Mouse (Mus musculus) adrenal gland, adult 18-20 months (tissue): ENCODE data around the gene Elane. TPM values are rescaled to one million over a fixed set of nuclear protein-coding genes. Genes with fewer than 3 reads are reported as not detected.
"Not testable (repeated sequence)": the region's sequence is repeated elsewhere in the genome, so short reads cannot be mapped to it uniquely, and the experiment has no call there.

Experiments used
- DNase-seq, 2 experiments: peaks; one replicate each; pipeline ENCODE4 v3.0.0; 2021 to 2022; ENCODE audit warnings: low spot score in 2 of 2
- total RNA-seq, 2 experiments: library from RNA; stranded (reverse); gene quantifications; 1 replicate in 1 of 2; 2 replicates in 1 of 2; pipeline ENCODE4 v1.2.3; 2021

Elane gene
- total RNA-seq, 2 experiments from 2014 or later: not detected

DNA sequence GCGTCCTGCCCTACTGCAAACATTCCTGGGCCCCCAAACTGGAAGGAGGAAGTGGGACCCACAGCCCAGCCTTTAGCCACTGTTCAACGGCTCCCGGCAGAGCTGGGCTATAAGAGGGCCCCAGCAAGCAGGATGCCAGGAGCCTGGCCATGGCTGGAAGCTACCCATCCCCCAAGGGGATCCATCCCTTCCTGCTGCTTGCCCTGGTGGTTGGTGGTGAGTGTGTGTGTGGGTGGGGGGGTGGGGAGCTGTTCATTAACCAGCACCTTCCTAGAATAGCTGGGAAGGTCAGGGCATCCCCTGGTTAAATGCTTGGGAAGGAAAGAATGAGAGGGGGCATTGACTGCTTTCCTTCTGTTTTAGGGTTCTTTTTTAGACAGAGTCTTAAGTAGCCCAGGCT, 6.5 kb upstream of the Elane start:
- no peak for DNase-seq

DNA sequence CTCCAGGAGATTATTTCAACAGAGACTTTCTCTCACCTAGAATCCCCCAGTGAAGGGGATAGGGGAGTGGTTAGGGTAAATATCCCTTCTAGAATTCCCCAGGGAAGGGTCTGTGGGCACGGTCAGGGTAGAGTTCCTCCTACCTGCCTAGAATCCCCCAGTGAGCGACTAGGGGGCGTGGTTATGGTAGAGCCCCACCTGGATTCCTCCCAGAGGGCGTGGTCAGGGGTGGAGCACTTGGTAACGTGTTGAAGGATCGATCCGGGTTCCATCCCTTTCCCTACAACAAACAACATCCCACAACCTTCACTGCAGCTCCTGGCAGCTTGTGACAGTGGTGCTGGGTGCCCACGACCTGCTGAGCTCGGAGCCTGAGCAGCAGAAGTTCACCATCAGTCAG, 5.3 kb upstream of the Elane start:
- no peak for DNase-seq

DNA sequence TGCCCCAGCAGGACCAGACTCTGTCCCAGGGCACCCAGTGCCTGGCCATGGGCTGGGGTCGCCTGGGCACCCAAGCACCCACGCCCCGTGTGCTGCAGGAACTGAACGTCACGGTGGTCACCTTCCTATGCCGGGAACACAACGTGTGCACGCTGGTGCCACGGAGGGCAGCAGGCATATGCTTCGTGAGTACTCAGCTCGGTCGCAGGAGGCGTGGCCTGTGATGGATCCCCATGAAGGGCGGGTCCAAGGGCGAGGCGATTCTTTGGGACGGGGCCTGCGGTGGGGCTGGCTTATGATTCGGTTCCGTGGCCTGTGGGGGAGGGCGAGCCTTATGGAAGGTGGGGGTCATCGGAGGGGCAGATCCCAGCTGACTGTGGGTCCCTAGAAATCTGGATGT, 4.1 kb upstream of the Elane start:
- DNase-seq: no peak

DNA sequence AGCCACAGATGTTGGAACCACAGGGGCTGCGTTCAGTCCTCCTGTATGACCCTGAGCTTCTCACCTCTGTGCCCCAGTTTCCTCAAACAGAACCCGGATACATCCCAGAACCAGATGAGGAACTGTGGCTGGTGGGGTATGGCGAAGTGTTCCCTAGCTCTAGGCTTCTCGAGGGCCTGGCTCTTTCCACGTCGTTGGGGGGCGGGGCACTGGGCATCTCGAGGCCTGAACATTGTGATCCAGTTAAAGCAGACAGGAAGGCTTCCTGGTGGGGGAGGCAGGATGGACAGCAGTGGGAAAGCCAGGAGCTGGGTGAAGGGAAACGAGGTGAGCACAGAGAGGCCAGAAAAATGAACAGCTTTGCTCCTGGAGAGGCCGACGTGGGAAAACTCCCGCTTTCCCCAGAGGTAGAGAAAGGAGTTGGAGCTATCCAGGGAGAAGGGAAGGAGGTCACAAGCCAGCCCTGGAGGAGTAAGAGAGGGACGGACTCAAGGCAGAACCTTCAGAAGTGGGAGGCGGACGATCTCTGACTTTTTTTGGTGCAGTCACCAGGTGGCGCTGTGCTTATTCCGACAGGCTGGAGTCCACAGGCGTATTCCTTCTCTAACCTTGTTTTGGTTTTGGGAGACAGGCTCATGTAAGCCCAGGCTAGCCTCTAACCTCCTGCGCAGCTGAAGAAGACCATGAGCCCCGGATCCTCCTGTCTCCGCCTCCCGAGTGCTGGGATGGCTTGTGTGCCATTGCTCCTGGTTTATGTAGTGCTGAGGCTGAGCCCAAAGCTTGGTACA, 2.6 kb upstream of the Elane start:
- DNase-seq: peak; percentile 79 to 83

DNA sequence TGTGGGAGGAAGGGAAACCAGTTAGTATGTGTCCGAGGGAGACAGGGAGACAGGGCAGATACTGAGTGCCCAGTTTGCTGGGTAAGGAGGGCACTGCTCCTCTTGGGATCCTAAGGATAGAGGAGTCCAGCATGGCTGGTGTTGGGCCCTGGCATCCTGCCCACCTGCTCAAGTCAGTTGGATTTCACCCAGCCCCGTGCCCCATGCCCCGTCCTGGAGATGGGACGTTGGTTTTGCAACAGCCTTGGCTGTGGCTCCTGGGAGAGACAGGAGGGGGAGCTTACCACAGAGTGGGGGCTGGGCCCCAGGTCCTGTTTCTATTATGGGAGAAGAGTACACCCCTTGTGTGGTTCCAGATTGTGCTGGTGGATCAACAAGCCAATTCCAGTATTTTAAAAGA, 1.6 kb upstream of the Elane start:
- peak; percentile 54 to 65 for DNase-seq

DNA sequence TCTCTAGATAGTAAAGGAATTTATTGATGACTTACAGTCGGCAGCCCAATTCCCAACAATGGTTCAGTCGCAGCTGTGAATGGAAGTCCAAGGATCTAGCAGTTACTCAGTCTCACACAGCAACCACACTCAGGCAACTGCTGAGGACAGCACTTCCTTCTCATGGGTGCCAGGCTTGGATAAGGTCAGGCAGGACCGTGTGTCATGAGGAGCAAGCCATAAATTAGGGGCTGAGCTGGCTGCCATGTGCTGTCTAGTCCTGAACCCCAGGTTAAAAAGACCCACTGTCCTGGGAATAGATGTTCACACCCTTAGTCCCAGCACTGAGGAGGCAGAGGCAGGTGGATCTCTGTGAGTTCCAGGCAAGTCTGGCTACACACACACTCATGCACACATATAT, 1.1 kb upstream of the Elane start:
- DNase-seq: not testable (repeated sequence)

DNA sequence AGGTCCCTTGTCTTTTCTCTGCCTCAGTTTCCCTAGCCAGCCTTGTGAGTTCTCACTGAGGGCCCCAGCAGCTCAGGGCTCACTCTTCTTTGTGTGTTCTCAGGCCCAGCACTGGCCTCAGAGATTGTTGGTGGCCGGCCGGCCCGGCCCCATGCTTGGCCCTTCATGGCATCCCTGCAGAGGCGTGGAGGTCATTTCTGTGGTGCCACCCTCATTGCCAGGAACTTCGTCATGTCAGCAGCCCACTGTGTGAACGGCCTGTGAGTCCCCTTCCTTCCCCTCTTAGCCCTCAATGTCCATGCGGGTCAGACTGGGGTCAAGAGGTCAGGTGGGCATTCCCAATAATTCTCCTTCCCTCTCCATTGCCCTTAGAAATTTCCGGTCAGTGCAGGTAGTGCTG, 564 bp downstream of the Elane start:
- no peak for DNase-seq

DNA sequence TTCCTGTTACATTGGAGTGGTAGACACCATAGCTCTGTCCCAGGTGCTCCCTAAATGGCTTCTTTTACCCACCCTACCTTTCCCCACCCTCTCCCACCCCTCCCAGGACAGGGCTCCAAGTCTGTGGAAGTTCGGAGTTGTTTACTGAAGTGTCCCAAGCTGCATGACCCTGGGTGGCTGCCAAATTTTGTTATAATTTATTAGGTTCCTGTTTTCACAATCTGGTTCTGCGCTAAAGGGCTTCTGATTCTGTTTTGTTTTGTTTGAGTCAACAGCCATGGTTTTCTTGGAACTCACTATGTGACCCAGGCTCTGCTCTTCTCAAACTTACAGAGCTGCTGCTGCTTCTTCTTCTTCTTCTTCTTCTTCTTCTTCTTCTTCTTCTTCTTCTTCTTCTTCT, 3.3 kb downstream of the Elane start:
- DNase-seq: no peak

DNA sequence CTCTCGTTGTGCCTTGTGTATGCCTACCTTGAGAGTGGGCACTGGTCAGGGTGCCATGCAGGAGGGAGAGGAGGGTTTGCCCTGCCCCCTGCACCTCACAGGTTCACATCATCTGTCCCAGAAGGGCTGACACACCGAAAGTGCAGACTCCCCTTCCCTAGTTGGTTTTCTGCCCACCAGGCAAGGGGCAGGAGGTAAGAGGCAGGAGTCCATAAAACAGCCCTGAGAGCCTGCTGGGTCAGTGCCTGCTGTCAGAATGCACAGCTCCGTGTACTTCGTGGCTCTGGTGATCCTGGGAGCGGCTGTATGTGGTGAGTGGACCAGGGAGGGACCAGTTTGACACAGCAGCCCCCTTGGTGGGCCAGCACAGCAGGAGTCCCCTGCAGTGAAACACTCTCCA, 4.6 kb downstream of the Elane start, which contains the start of gene Cfd:
Gene Cfd, plus strand, starts transcription at position 184 of the 400 bp plus-strand sequence.
- no peak for DNase-seq

DNA sequence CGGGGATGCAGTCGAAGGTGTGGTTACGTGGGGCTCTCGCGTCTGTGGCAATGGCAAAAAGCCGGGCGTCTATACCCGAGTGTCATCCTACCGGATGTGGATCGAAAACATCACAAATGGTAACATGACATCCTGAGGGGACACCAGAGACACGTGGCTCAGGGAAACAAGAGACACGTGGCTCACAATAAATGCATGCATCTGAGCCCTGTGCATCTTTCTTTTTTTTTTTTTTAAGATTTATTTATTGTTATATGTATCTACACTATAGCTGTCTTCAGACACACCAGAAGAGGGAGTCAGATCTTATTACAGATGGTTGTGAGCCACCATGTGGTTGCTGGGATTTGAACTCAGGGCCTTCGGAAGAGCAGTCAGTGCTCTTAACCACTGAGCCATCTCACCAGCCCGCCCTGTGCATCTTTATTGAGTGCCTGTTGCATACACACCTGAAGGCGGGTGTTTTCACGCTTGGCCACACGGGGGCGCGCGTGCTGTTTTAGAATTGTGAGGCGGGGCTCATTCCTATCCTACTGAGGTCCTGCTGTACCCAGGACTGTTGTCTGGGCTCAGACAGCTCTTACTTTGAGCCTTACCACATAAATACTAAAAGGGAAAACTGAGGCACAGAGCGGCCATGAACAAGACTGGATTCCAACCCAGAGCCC, 6.5 kb downstream of the Elane start:
- peak; percentile 82 to 87 for DNase-seq

DNA sequence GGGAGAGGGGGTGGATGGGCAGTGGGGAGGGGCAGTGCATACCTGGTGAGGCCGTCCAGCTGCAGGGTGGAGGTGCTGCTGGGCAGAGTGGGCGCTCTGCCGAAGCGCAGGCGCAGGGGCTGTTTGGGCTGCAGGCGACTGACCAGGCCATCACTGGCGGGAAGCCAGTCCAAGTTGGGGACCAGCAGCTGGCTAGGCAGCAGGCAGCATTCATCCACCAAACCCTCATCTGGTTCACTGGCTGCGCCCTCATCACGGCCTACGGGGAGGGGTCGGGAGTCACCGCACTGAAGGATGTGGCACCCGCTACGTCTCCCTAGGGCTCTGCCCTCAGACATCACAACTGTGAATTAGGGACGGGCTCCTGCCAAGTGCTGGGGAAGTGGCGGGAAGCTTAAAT, 10.3 kb downstream of the Elane start:
- no peak for DNase-seq

DNA sequence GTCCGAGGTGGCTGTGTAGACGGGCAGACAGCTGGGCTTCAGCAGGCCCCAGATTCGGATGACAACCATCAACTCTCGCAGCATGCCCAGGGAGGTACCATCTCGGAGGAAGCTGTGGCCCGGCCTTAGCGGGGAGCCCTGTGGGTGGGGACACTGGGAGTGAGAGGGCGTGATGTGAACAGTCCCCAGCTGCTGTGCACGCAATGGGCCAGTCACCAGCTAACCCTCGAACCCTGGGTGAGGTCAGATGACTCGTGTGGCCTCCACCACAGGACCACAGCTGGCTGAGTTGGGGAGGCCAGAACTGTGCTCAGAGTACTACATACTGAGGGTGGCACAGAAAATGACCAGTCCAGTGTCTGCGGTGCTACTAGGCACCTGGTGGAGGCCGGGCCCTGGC, 10.8 kb downstream of the Elane start:
- no peak for DNase-seq

DNA sequence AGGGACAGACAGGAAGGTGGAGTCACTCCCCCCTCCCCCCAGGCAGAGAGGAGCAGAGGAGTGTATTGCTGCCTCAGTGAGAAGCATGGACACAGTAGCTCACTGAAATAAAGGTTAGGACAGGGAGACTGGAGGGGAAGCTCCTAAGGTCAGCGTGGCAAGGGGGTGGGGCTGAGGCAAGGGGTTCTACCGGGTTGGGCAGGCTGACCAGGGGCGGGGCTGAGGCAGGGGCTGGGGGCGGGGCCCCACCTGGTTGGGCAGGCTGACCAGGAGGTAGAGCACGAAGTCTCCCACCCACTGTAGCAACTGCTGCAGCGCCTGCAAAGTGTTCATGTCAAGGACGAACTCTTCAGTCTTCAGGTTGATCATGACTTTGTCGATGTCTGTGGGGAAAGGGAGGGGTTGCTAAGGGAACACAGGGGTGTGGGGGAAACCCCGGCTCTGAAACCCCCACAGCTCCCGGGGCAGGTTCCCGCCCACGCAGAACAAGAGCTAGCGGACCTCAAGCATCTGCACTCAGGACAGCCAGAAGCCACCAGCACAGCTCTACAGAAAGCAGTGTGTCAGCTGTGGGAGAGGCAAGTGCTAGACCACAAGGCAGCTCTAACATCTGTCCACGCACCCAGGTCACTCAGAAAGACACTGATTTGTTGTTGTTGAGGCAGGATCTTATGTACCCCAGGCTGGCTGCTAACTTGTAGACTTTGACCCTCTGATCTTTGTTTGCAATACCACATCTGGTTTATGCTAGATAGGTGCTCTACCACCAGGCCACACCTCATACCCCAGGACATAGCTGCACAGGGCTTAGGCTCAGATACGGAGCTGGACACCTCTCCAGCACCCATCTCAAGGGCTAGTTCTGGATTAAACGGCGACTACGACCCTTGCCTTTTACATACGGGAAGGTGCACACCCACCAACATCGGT, 11.5 kb downstream of the Elane start:
- DNase-seq: no peak

DNA sequence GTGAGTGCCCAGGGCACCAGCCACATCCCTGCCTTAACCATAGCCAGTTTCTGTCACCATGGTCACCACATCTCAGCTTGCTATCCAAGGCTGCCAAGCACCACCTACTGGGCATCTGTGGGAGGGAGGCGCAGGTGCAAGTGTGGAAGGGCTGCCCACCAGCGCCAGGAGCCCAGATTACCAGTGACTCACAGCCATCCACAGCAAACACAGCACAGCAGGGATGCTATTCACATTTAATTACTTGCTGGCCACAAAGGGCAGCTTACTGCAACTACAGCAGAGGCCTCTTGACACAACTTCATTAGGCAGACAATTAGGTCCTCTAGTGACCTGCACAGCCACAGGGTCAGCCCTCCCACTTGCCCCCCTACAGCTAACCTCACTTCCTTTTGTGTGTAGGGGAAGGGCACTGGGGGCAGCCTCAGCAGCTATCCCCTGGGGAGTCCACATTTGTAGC, 14.9 kb downstream of the Elane start:
- no peak for DNase-seq

DNA sequence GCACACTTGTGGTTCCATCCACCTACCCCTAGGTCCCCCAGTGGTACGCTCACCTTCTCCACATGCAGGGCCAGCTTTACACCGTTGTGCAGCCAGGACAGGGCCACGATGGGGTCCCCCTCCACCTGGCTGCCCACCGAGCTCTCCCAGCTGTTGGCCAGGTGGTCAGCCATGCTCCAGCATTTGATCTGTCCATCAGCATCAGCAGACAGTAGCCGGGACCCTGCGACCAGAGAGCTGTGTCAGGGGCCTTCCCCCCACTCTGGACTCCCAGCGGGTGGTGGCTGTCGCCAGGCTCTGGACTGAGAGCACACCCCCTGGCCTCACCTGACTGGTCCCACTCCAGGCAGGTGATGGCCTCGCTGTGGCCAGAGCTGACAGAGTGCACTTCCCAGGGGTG, 20.7 kb downstream of the Elane start:
- DNase-seq: no peak

DNA sequence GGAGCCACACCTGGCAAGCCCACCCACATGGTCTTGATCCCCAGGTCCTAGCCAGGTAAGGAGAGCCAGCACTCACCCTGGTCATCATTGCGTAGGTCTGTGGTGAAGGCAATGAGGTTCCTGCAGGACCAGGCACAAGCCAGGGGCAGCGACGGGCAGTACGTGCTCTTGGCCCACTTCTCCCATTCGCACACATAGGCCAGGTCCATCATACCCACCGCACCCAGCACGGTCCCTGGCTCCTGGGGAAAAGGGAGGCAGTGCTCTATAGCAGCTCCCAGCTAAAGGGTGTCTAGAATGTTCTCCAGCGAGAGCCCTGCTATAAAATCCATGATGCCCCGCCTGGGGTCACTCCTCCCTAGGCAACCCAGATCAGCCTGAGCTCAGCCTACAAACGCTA, 21.4 kb downstream of the Elane start:
- no peak for DNase-seq

DNA sequence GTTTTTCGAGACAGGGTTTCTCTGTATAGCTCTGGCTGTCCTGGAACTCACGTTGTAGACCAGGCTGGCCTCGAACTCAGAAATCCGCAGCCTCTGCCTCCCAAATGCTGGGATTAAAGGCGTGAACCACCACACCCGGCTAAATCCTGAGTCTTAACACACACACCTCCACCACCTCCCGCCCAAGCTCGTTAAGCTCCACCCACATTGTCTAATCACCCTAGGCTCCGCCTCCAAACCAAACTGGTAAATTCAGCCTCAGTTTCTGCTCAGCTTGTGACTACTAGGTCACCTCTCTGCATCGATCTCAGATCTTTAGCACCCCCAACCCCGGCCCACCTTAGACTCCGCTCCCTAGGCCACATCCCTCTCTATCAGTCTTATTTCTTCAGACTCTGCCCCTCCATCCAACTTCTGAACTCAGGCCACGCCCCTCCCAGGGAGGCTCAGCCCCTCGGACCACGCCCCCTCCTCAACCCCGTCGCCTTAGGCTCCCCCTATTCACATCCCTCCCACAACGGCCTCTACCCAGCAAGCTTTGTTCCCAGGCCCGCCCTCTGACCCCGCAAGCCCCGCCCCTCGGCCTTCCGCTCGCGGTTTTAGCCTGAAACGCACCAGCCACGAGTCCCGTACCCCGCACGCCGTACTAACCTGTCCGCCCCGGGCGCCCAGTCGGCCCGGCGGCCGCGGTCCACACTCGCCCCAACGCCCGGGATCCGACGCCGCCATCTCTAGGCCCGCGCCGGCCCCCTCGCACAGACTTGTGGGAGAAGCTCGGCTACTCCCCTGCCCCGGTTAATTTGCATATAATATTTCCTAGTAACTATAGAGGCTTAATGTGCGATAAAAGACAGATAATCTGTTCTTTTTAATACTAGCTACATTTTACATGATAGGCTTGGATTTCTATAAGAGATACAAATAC, 22.4 kb downstream of the Elane start, which contains the start of gene Med16:
Gene Med16, minus strand, starts transcription at position 757 of the 925 bp plus-strand sequence.
- peak; percentile 94 to 95 for DNase-seq

DNA sequence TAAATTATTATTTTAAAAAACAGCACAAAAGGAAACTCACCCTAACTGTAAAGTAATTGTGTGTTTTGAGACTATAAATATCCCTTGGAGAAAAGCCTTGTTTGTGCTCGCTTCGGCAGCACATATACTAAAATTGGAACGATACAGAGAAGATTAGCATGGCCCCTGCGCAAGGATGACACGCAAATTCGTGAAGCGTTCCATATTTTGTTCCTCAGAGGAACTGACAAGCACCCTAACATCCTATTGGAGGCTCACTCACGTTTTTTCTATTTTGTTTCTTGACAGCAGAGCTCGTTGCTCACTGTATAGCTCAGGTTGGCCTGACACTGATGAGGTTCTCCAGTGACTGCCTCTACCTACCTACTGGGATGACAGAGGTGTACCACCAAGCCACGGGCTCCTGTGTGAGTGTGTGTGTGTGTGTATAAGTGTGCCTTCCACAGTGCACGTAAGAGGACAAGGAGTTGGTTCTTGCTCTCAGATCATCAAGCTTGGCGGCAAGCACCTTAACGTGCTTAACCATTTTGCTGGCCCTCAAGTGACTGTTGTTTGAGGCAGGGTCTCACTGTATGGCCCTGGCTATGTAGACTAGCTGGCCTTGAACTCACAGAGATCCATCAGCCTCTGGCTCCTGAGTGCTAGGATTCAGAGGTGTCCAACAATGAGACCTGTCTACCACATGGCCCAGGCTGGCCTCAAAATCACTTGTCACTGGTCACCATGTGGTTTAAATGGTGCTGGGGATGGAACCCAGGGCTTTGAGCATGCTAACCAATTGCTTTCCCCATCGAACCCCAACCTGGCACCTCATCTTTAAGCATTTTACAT, 23.3 kb downstream of the Elane start:
- DNase-seq: no peak

DNA sequence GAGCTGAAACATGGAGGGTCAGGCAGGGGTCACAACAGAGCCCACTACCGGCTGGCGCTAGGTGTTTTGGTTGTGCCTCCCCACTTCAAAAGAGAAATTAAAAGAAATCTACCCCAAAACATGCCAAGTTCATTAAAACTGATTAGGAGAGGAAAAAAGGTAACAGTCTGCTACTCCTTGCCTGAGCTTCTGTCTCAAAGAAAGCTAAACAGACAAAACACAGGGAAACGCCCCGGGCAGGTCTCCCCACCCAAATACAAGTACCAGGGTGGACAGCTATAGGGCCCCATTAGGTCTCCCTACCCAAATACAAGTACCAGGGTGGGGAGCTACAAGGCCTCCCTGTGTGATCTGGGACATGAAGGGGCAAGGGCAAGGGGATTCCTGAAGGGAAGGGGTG, 24.5 kb downstream of the Elane start, which contains the start of gene Gm26602:
Gene Gm26602, plus strand, starts transcription at position 301 of the 400 bp plus-strand sequence.
- no peak for DNase-seq
